11 mouse cellular contexts compared by ENCODE assay signal in the genomic region with DNA sequence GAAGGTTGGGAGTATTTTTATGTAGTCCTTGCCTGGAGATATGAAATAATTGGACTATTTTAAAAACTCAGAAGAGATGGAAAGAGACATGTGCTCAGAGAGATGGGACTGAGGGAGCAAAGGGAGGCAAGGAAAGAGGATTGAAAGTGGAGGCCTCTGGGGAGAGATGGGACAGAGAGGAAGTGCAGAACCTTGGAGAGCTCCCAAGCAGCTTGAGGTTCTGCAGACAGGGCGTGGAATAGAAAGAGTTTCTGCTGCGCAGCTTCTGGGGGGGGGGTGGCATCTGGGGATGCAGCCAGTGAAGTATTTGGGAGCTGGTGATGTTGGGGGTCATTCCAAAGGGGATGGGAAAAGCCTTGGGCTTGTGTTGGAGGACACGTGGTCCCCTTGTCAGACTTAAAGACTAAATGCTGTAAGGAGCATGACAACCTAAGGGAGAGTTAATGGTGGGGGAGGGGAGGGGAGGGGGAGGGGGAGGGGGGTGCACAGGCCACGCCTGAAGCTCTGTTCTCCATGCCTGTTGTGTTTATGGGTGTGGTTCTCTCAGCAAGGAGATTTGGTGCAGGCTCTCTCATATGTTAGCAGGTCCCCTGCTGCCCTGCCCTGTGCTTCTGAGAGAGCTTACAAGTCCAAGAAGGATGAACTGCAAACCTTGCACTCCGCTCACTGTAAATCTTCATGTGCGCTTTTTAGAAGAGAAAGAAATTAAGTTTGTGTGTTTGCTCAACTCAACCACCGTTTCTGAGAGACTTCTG. TPM values are rescaled to one million over a fixed set of nuclear protein-coding genes. Genes with fewer than 3 reads are reported as not detected.
DNase-seq lines count a peak whose midpoint lies in the region; ATAC-seq and TF ChIP-seq lines count a peak whose summit lies in the region.
"Had no signal": no experiment of that assay in that cellular context is flagged by ENCODE, and none has a peak within 500 bp of the region (broad histone marks: within the 10 kb centered on the region; RNA-seq: fewer than 3 reads in every experiment).

No protein-coding gene starts in this region.

- TF ChIP-seq CTCF in heart, postnatal 0 days (IDR thresholded peaks at IDR 0.05; ENCODE audit: low read depth): no peak

- H3K4me3 ChIP-seq in heart, postnatal 0 days (ENCODE audit: low read depth, low read length): no peak overlapping the region

- DNase-seq in heart, postnatal 0 days (ENCODE audit: low spot score): peak; percentile 28
- no peak for DNase-seq in heart, adult 11 months
- peak; percentile 41 for DNase-seq in 3T3-L1 (ENCODE audit: low read depth, low spot score)
- DNase-seq in WW6 (ENCODE audit: low read depth, low spot score): peak; percentile 16
- peak; percentile 55 for DNase-seq in lung, postnatal 10 days
- DNase-seq in gastrocnemius, adult 8-10 months (ENCODE audit: low spot score in 2 of 2): no peak
- DNase-seq in right cerebral cortex, postnatal 36 days (ENCODE audit: low spot score in 2 of 2): no peak
- DNase-seq in gastrocnemius, postnatal 25 days: no peak
- DNase-seq: cerebellum, adult 18-20 months; kidney, adult 18-20 months; liver had no signal

- H3K9ac ChIP-seq in heart, postnatal 0 days (replicated peaks; ENCODE audit: low read depth, low read length): no peak overlapping the region

- H3K27me3 ChIP-seq in heart, postnatal 0 days (ENCODE audit: control insufficient read depth, insufficient read depth, low read length): no peaks in the 10 kb centered on the region

- no peaks in the 10 kb centered on the region for H3K4me1 ChIP-seq in heart, postnatal 0 days (ENCODE audit: control insufficient read depth, insufficient read depth)

- no peak for ATAC-seq in heart, postnatal 0 days (ENCODE audit: insufficient read depth, low read depth)

- H3K27ac ChIP-seq in heart, postnatal 0 days (ENCODE audit: low read depth): no peak overlapping the region

- no peak for TF ChIP-seq EP300 in heart, postnatal 0 days (IDR thresholded peaks at IDR 0.05; ENCODE audit: low read depth)

- H3K4me2 ChIP-seq in heart, postnatal 0 days (ENCODE audit: low read depth, low read length): no peak overlapping the region

- 39% methylated on average over 7 of the region's 7 CpGs for WGBS in heart, postnatal 0 days

- H3K9me3 ChIP-seq in heart, postnatal 0 days (replicated peaks; ENCODE audit: control insufficient read depth, low read length): no peaks in the 10 kb centered on the region

- H3K36me3 ChIP-seq in heart, postnatal 0 days (replicated peaks; ENCODE audit: control insufficient read depth, insufficient read depth, low read length): no peaks in the 10 kb centered on the region

RNA-seq across cellular contexts. Expression of a gene that starts 39.7 kb away (rescaled TPM):
- total RNA-seq in heart, postnatal 0 days (2014; rRNA removed; ENCODE audit: low replicate concordance): 37.7 and 75.5 TPM in 2 replicates
- polyA plus RNA-seq in heart, postnatal 0 days (2015; fragmentation: Nextera tagmentation; extraction: Ambion mirVana): 18.6 and 19.3 TPM in 2 replicates
- 1 to 10 TPM in 3 of 4 experiments, under 1 TPM in 1; 0.94 to 4.2 (median 2.6) TPM for total RNA-seq in gastrocnemius, adult 8-10 months (2022)
- 1 to 10 TPM; 1.2 to 2.3 TPM for total RNA-seq in gastrocnemius, postnatal 25 days (2021)

Comparison
In these comparisons a context has a peak if more than half of its experiments do, and no peak if none do; other contexts are left out.
1. DNase-seq: peak in heart, postnatal 0 days (single experiment), 3T3-L1 (single experiment), WW6 (single experiment) and lung, postnatal 10 days (single experiment); none in heart, adult 11 months (single experiment), gastrocnemius, adult 8-10 months (0 of 2), right cerebral cortex, postnatal 36 days (0 of 2) and gastrocnemius, postnatal 25 days (single experiment).